Mouse (Mus musculus) embryonic facial prominence, embryonic 13.5 days (tissue): ENCODE measurements around the gene Lipt2. TPM values are rescaled to one million over a fixed set of nuclear protein-coding genes. Genes with fewer than 3 reads are reported as not detected.

ENCODE experiments used
- ATAC-seq: fragments of 200-750 bp; cut with Nextera tagmentation; 2 replicates; pipeline ENCODE4 v1.8.0; 2017; ENCODE audit warnings: low read depth; ENCODE audit not compliant: insufficient number of reproducible peaks, insufficient read depth, low FRiP score, low TSS enrichment
- H3K27ac ChIP-seq: fragments of 300-500 bp; sonication (generic); 2 replicates; pipeline ENCODE4 v1.5.1; 2015; ENCODE audit warnings: moderate library complexity, mild to moderate bottlenecking, inconsistent platforms
- H3K27me3 ChIP-seq: fragments of 300-500 bp; sonication (generic); 2 replicates; pipeline ENCODE4 v1.6.1; 2015; ENCODE audit warnings: mild to moderate bottlenecking, inconsistent platforms
- H3K36me3 ChIP-seq: fragments of 300-500 bp; sonication (generic); 2 replicates; pipeline ENCODE4 v1.6.1; 2015; ENCODE audit warnings: mild to moderate bottlenecking, inconsistent platforms
- H3K4me1 ChIP-seq: fragments of 300-500 bp; sonication (generic); 2 replicates; pipeline ENCODE4 v1.6.1; 2015; ENCODE audit warnings: inconsistent platforms
- H3K4me2 ChIP-seq: fragments of 300-500 bp; sonication (generic); 2 replicates; pipeline ENCODE4 v1.6.1; 2015; ENCODE audit warnings: moderate library complexity, mild to moderate bottlenecking, inconsistent platforms
- H3K4me3 ChIP-seq: fragments of 300-500 bp; sonication (generic); 2 replicates; pipeline ENCODE4 v1.5.1; 2015; ENCODE audit warnings: mild to moderate bottlenecking, inconsistent platforms
- H3K9ac ChIP-seq: fragments of 300-500 bp; sonication (generic); 2 replicates; pipeline ENCODE4 v1.6.1; 2015; ENCODE audit warnings: mild to moderate bottlenecking, inconsistent platforms
- H3K9me3 ChIP-seq: fragments of 300-500 bp; sonication (generic); 2 replicates; pipeline ENCODE4 v1.6.1; 2016; ENCODE audit warnings: inconsistent platforms
- WGBS: fragments of 180-500 bp; shearing (Covaris S2); methylation state at CpG from one replicate; pipeline ENCODE4 v1.1.7; 2015; ENCODE audit warnings: mixed read lengths; 5-methylcytosine and 5-hydroxymethylcytosine counted together
- polyA plus RNA-seq: library from polyadenylated mRNA; unstranded; fragments of >200 nt; fragmentation: Nextera tagmentation; extraction: Ambion mirVana; gene quantifications from 2 replicates; pipeline ENCODE4 v1.2.1, GENCODE M21; 2015

Lipt2 gene
- 24.0 and 26.8 TPM in 2 replicates for polyA plus RNA-seq

DNA sequence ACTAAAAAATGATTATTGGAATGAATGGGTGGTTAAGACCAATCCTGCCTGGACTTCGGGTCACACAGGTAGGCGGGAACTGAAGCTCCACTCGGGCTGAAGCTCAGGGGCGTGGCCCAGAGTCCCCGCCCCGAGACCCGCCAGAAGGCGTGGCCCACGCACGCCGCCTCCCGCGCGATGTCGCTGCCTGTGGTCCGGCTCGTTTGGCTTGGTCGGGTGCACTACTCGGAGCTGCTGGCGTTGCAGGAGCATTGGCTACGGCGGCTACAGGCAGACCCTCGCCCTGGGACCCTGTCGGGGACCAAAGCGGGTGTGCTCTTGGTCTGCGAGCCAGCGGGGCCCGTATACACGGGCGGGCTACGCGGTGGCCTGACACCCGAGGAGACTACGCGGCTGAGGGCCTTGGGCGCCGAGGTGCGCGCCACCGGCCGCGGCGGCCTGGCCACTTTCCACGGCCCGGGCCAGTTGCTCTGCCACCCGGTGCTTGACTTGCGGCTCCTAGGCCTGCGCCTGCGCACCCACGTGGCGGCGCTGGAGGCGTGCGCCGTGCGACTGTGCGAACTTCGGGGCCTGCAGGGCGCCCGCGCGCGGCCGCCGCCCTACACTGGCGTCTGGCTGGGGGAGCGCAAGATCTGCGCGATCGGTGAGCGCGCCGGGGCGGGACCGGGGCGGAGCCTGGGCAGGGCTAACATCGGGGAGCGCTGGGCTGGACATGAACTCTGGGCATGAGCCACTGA, at the start of gene Lipt2:
Gene Lipt2, plus strand, starts transcription at position 173 of the 737 bp plus-strand sequence.
- Histone ChIP-seq H3K4me1 (peaks cover 13% of the 10 kb centered on the region), H3K27ac (peak within 1 kb of the TSS; percentile 97), H3K4me3 (peak within 1 kb of the TSS; percentile 86), H3K36me3 (no peaks in the 10 kb centered on the region), H3K27me3 (no peaks in the 10 kb centered on the region), H3K4me2 (peak within 1 kb of the TSS; percentile 79), H3K9me3 (no peaks in the 10 kb centered on the region), H3K9ac (peak within 1 kb of the TSS; percentile 96)
- ATAC-seq, result peak; percentile 92
- WGBS, result under 1% methylated on average over 78 of the region's 78 CpGs

DNA sequence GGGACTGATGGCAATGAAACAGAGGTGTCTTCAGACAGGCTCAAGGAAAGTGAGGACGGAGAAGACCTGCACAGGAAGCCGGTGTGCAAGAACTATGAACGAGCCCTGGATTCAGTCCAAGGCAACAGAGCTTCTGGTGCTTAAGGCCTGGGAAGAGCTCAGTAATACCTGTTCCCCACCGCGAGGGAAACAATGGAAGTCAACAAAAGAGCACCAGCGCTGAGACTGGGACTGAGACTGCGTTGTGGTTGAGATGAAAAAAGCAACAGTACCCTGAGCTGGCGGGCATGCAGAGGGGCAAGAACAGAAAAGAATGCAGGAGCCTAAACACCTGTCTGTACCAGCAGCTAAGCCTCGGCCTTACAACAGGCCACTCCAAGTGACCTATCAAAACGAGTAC, 47.6 kb upstream of the Lipt2 start:
- 75% methylated on average over 10 of the region's 10 CpGs for WGBS
- H3K4me3 ChIP-seq, result no peak overlapping the region
- no peak overlapping the region for H3K27ac ChIP-seq
- ATAC-seq, result no peak
- H3K27me3 ChIP-seq, result no peaks in the 10 kb centered on the region
- peaks cover 50% of the 10 kb centered on the region for H3K36me3 ChIP-seq
- H3K4me2 ChIP-seq, result no peak overlapping the region
- no peaks in the 10 kb centered on the region for H3K4me1 ChIP-seq
- H3K9ac ChIP-seq, result no peak overlapping the region
- no peaks in the 10 kb centered on the region for H3K9me3 ChIP-seq

DNA sequence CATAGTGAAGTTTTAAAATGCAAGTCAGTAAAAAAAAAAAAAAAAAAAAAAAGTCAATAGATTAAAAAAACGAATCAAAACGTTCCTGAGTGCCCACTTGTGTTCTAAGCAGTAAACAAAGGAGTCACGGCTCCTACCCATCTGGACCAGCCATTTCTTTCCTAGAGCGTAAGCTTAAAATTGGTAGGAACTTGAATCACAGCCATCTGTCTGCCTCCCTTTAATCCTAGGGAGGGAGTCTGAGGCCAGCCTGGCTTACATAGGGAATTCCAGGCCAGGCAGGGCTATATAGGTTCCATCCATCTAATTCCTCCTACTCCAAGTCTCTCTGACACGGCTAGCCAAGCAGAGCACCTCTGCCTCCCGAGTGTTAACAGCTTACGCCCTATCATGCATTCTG, 45.3 kb upstream of the Lipt2 start:
- H3K4me2 ChIP-seq, result no peak overlapping the region
- H3K27me3 ChIP-seq, result no peaks in the 10 kb centered on the region
- H3K36me3 ChIP-seq, result peaks cover 64% of the 10 kb centered on the region
- H3K27ac ChIP-seq, result no peak overlapping the region
- H3K4me1 ChIP-seq, result 0 out of 2 replicates have a peak, but pooled peaks cover 3% of the 10 kb centered on the region
- no peak for ATAC-seq
- 85% methylated on average over 7 of the region's 7 CpGs for WGBS
- H3K4me3 ChIP-seq, result no peak overlapping the region
- H3K9me3 ChIP-seq, result no peaks in the 10 kb centered on the region
- no peak overlapping the region for H3K9ac ChIP-seq

GRCm38 (mm10) chr7:100114279-100114678, 44.8 kb upstream of the Lipt2 start:
- peaks cover 64% of the 10 kb centered on the region for H3K36me3 ChIP-seq
- no peaks in the 10 kb centered on the region for H3K27me3 ChIP-seq
- ATAC-seq, result no peak
- 93% methylated on average over 6 of the region's 6 CpGs for WGBS
- no peak overlapping the region for H3K9ac ChIP-seq
- 0 out of 2 replicates have a peak, but pooled peaks cover 5% of the 10 kb centered on the region for H3K4me1 ChIP-seq
- no peak overlapping the region for H3K4me3 ChIP-seq
- H3K27ac ChIP-seq, result no peak overlapping the region
- H3K9me3 ChIP-seq, result no peaks in the 10 kb centered on the region
- no peak overlapping the region for H3K4me2 ChIP-seq

DNA sequence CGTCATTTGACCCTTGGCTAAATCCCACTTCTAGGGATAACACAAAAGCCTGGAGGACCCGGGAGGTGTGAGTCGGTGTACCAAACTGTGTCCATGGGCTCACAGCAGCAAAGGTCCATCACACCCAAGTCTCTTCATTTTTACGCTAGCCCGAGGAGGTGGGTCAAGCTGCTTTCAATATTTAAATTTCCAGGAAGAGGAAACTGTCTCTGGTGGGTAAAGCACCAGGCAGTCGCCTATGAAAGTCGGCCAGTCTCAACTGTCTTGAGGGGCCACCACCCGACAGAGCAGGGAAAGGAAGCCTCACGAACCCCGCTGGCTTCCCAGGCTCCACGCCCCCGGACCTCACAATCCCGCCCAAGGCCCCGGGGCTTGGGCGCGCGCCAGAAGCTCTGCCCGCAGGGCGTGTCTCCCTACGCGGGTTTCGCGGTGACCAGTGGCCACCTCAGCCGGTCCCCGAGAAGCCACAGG, 38.3 kb upstream of the Lipt2 start:
- H3K4me1 ChIP-seq, result peaks cover 14% of the 10 kb centered on the region; the same call in 1 of the 2 replicates
- H3K9me3 ChIP-seq, result no peaks in the 10 kb centered on the region
- H3K27me3 ChIP-seq, result no peaks in the 10 kb centered on the region
- peaks cover 32% of the 10 kb centered on the region for H3K36me3 ChIP-seq
- peak overlapping the region; percentile 79 for H3K4me2 ChIP-seq
- peak overlapping the region; percentile 88 for H3K27ac ChIP-seq
- under 1% methylated on average over 25 of the region's 25 CpGs for WGBS
- peak overlapping the region; percentile 93 for H3K9ac ChIP-seq
- 0 out of 2 replicates have a peak, but pooled peaks have one; percentile 18 for ATAC-seq
- H3K4me3 ChIP-seq, result peak overlapping the region; percentile 97

DNA sequence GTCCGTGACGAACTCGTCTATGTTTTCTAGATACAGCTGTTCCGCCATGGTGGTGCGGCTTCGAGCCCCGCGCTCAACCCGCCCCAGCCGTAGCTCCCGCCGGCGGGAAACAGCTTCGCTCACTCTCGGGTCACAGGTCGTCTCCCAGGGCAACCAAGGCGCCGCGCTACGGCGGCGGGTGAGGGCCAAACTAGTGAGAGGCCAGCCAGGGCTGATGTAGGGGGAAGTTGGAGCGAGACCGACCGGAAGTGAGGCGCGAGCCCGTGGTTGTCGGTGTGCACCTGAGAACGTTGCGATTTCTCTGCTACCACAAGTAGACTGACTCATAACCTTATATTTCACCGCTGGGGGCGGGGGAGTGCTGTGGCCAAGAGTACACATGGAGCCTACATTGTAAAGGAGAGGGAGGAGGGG, 37.7 kb upstream of the Lipt2 start, which contains the start of gene Pold3:
Gene Pold3, minus strand, starts transcription at position 190 of the 414 bp plus-strand sequence.
- peaks cover 14% of the 10 kb centered on the region; the same call in 1 of the 2 replicates for H3K4me1 ChIP-seq
- H3K9me3 ChIP-seq, result no peaks in the 10 kb centered on the region
- H3K27me3 ChIP-seq, result no peaks in the 10 kb centered on the region
- WGBS, result under 1% methylated on average over 33 of the region's 33 CpGs
- peak within 1 kb of the TSS; percentile 79 for H3K4me2 ChIP-seq
- H3K27ac ChIP-seq, result peak within 1 kb of the TSS; percentile 88
- peaks cover 28% of the 10 kb centered on the region for H3K36me3 ChIP-seq
- H3K4me3 ChIP-seq, result peak within 1 kb of the TSS; percentile 97
- peak; percentile 91 for ATAC-seq
- peak within 1 kb of the TSS; percentile 93 for H3K9ac ChIP-seq

DNA sequence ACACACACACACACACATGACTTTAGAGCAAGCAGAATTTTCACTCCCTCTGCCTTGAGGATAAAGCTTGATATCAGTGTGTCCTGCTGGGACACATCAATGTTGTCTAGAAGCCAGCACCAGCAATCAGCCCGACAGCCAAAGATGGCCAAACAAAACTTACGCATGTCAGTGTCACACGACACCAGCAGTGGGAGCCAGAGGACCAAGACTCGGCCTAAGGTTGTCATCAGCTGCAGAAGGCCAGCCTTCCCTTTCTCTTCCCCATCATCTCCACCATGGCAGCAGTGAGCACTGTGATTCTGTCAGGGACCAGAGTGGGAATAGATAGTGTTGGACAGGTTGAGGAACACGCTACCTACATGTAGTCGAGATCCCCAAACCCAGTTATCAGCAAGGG, 35.6 kb upstream of the Lipt2 start:
- H3K9ac ChIP-seq, result no peak overlapping the region
- WGBS, result 58% methylated on average over 6 of the region's 6 CpGs
- H3K4me1 ChIP-seq, result peaks cover 14% of the 10 kb centered on the region; the same call in 1 of the 2 replicates
- ATAC-seq, result no peak
- no peak overlapping the region for H3K27ac ChIP-seq
- no peak overlapping the region for H3K4me3 ChIP-seq
- H3K9me3 ChIP-seq, result no peaks in the 10 kb centered on the region
- peaks cover 7% of the 10 kb centered on the region for H3K36me3 ChIP-seq
- H3K4me2 ChIP-seq, result no peak overlapping the region
- H3K27me3 ChIP-seq, result no peaks in the 10 kb centered on the region

- Histone ChIP-seq H3K27me3 (no peaks in the 10 kb centered on the region), H3K4me3 (no peak overlapping the region), H3K36me3 (no peaks in the 10 kb centered on the region), H3K4me2 (no peak overlapping the region), H3K9ac (no peak overlapping the region), H3K27ac (no peak overlapping the region), H3K4me1 (peaks cover 9% of the 10 kb centered on the region; the same call in 1 of the 2 replicates), H3K9me3 (no peaks in the 10 kb centered on the region)
- no peak for ATAC-seq
- WGBS, result 85% methylated on average over 2 of the region's 2 CpGs
These were observed 34.9 kb upstream of the Lipt2 start for GRCm38 (mm10) chr7:100124211-100124610.

DNA sequence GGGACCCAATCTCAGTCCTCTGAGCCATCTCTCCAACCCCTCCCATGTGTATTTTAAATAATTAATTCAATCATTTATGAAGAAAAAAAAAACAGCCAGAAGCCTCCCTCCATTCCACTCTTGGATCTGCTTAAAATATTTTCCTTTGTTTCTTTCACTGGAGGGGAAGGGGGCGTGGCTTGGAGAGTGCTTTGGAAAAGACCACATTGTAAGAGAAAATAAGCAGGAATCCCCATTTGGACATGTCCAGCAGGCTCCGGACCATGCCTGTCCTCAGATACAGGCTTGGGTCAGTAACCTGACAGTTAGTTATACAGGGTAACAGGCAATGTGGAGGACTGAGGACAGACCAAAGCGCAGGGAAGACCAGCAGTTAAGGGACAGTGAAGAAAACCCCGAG, 33.9 kb upstream of the Lipt2 start:
- WGBS, result 70% methylated on average over 4 of the region's 4 CpGs
- Histone ChIP-seq H3K27ac (no peak overlapping the region), H3K27me3 (no peaks in the 10 kb centered on the region), H3K9me3 (no peaks in the 10 kb centered on the region), H3K4me1 (peaks cover 4% of the 10 kb centered on the region; the same call in 1 of the 2 replicates), H3K4me2 (no peak overlapping the region), H3K4me3 (no peak overlapping the region), H3K36me3 (no peaks in the 10 kb centered on the region), H3K9ac (no peak overlapping the region)
- no peak for ATAC-seq

DNA sequence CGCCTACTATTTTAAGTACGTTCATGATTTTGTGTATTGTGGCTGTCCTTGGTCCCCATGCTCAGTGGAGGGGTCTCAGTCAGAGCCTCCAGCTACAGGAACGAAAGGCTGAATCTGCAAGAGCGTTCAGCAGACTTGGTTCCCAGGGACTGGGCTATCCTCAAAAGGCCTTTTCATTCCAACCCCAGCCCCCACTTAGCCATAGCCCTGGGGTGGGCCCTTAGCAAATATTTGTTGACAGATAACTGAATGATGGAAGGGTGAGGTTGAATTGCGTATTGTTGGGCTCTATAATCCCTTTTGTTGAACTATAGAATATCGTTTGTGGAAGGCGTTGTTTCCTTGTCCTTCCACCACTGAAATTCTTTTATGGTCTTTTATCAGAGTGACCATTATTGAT, 32.6 kb upstream of the Lipt2 start:
- 71% methylated on average over 7 of the region's 7 CpGs for WGBS
- H3K4me2 ChIP-seq, result no peak overlapping the region
- H3K27me3 ChIP-seq, result no peaks in the 10 kb centered on the region
- no peak for ATAC-seq
- H3K36me3 ChIP-seq, result no peaks in the 10 kb centered on the region
- H3K4me1 ChIP-seq, result no peaks in the 10 kb centered on the region
- H3K27ac ChIP-seq, result no peak overlapping the region
- H3K4me3 ChIP-seq, result no peak overlapping the region
- no peaks in the 10 kb centered on the region for H3K9me3 ChIP-seq
- no peak overlapping the region for H3K9ac ChIP-seq

GRCm38 (mm10) chr7:100128262-100129041, 30.6 kb upstream of the Lipt2 start:
- H3K4me2 ChIP-seq, result no peak overlapping the region
- no peak overlapping the region for H3K4me3 ChIP-seq
- no peak overlapping the region for H3K9ac ChIP-seq
- H3K36me3 ChIP-seq, result no peaks in the 10 kb centered on the region
- WGBS, result 82% methylated on average over 7 of the region's 7 CpGs
- no peak overlapping the region for H3K27ac ChIP-seq
- no peaks in the 10 kb centered on the region for H3K27me3 ChIP-seq
- H3K4me1 ChIP-seq, result no peaks in the 10 kb centered on the region
- no peak for ATAC-seq
- no peaks in the 10 kb centered on the region for H3K9me3 ChIP-seq
